ENCODE assay signal across 9 mouse cellular contexts in the genomic region with DNA sequence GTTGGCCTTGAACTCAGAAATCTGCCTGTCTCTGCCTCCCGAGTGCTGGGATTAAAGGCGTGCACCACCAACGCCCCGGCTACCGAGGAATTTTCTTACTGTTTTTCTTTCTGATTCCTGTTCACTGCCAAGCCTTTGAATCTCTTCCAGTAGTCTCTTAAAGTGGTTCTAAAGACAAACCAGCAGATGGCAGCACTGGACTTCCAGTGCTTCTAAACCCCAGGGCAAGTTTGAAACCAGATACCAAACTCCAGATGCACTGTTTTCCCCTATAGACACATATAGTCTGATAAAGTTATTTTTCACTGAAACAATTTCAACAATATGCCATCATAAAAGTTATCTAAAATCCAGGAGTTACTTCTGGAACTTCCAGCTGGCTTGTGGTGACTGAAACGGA. TPM values are rescaled to one million over a fixed set of nuclear protein-coding genes. Genes with fewer than 3 reads are reported as not detected.
DNase-seq lines count a peak whose midpoint lies in the region; ATAC-seq and TF ChIP-seq lines count a peak whose summit lies in the region.
"Had no signal": no experiment of that assay in that cellular context is flagged by ENCODE, and none has a peak within 500 bp of the region (broad histone marks: within the 10 kb centered on the region; RNA-seq: fewer than 3 reads in every experiment).

No protein-coding gene starts in this region.

- no peak overlapping the region for H3K4me3 ChIP-seq in hindbrain, embryonic 14.5 days (replicated peaks; ENCODE audit: low read length)
- no peak overlapping the region for H3K4me3 ChIP-seq in hindbrain, embryonic 12.5 days
- H3K4me3 ChIP-seq: embryonic facial prominence, embryonic 15.5 days had no signal

- H3K4me2 ChIP-seq in hindbrain, embryonic 14.5 days (replicated peaks) = no peak overlapping the region
- H3K4me2 ChIP-seq in hindbrain, embryonic 12.5 days (replicated peaks) = no peak overlapping the region
- H3K4me2 ChIP-seq: embryonic facial prominence, embryonic 15.5 days had no signal

- peaks cover 61% of the 10 kb centered on the region for H3K36me3 ChIP-seq in hindbrain, embryonic 14.5 days (replicated peaks; ENCODE audit: control insufficient read depth, insufficient read depth)
- peaks cover 45% of the 10 kb centered on the region for H3K36me3 ChIP-seq in hindbrain, embryonic 12.5 days

- H3K27me3 ChIP-seq in hindbrain, embryonic 14.5 days (ENCODE audit: control insufficient read depth, insufficient read depth, low read length) = no peaks in the 10 kb centered on the region
- no peaks in the 10 kb centered on the region for H3K27me3 ChIP-seq in hindbrain, embryonic 12.5 days
- H3K27me3 ChIP-seq in Patski = no peaks in the 10 kb centered on the region
- H3K27me3 ChIP-seq: embryonic facial prominence, embryonic 15.5 days had no signal

- no peak for ATAC-seq in hindbrain, embryonic 14.5 days (ENCODE audit: low FRiP score)
- ATAC-seq in hindbrain, embryonic 12.5 days (ENCODE audit: low FRiP score) = no peak
- no peak for ATAC-seq in Patski
- peak; percentile 51 for ATAC-seq in common myeloid progenitor, adult 5-6 weeks (replicated peaks; ENCODE audit: low read depth, poor library complexity, severe bottlenecking)
- peak; percentile 61 for ATAC-seq in megakaryocyte, adult 5-6 weeks (ENCODE audit: poor library complexity, severe bottlenecking)
- ATAC-seq in inflammation-experienced regulatory T-cells, adult 6 months = no peak

- no peak overlapping the region for H3K27ac ChIP-seq in hindbrain, embryonic 14.5 days
- no peak overlapping the region for H3K27ac ChIP-seq in hindbrain, embryonic 12.5 days
- H3K27ac ChIP-seq: embryonic facial prominence, embryonic 15.5 days had no signal

- peak; percentile 81 for TF ChIP-seq CTCF in Patski (IDR thresholded peaks at IDR 0.05)

- DNase-seq in hindbrain, embryonic 14.5 days (ENCODE audit: low spot score) = peak; percentile 77
- DNase-seq in A20 (ENCODE audit: low read depth, low spot score) (peak; percentile 79), Patski (ENCODE audit: low read depth, low spot score) (no peak)
- DNase-seq in kidney, postnatal 14 days = peak; percentile 73

- no peak overlapping the region for H3K9ac ChIP-seq in hindbrain, embryonic 14.5 days
- H3K9ac ChIP-seq in hindbrain, embryonic 12.5 days = no peak overlapping the region
- H3K9ac ChIP-seq: embryonic facial prominence, embryonic 15.5 days had no signal

- no peaks in the 10 kb centered on the region for H3K4me1 ChIP-seq in hindbrain, embryonic 14.5 days (replicated peaks; ENCODE audit: control insufficient read depth, insufficient read depth, low read length)
- H3K4me1 ChIP-seq in hindbrain, embryonic 12.5 days = peaks cover 7% of the 10 kb centered on the region; the same call in 1 of the 2 replicates

- POLR2A ChIA-PET in Patski (lab: Charles Lee) = interaction anchor here (1.1 to 1.2 kb wide), 2 partner anchors 60 to 66 kb away, joined by 3 to 6 read pairs; a partner anchor contains a TSS

- in situ Hi-C loops in Patski (cut with MboI; ENCODE audit: low pct_unique_long_range_greater_than_20kb) = loop anchor here (10.0 kb wide), 1 partner anchor 227 kb away; no protein-coding TSS in a partner anchor

- WGBS in hindbrain, embryonic 14.5 days = 69% methylated on average over 6 of the region's 6 CpGs
- 68% methylated on average over 6 of the region's 6 CpGs for WGBS in hindbrain, embryonic 12.5 days

- no peaks in the 10 kb centered on the region for H3K9me3 ChIP-seq in hindbrain, embryonic 14.5 days (ENCODE audit: control insufficient read depth, low read length)
- no peaks in the 10 kb centered on the region for H3K9me3 ChIP-seq in hindbrain, embryonic 12.5 days (replicated peaks)
- H3K9me3 ChIP-seq: embryonic facial prominence, embryonic 15.5 days had no signal

- CTCF ChIA-PET in Patski (lab: Charles Lee) = interaction anchor here (1.0 to 3.6 kb wide), 15 partner anchors 9 to 167 kb away, joined by 3 to 24 read pairs (median 3); a partner anchor contains a TSS

RNA-seq across cellular contexts. Expression of a gene that starts 19.4 kb away (rescaled TPM):
- 37.8 and 42.3 TPM in 2 replicates for polyA plus RNA-seq in hindbrain, embryonic 14.5 days (2014; fragmentation: Nextera tagmentation; extraction: Ambion mirVana)
- 24.7 and 26.5 TPM in 2 replicates for polyA plus RNA-seq in hindbrain, embryonic 12.5 days (2016; fragmentation: Nextera tagmentation; extraction: Ambion mirVana)
- polyA plus RNA-seq in Patski (2021) = 48.1 TPM
- 22.3 and 28.1 TPM in 2 replicates for total RNA-seq in common myeloid progenitor, adult 5-6 weeks (2017)
- total RNA-seq in megakaryocyte, adult 5-6 weeks (2015) = 5.7 and 8.0 TPM in 2 replicates
- 13.7 and 25.5 TPM in 2 replicates for total RNA-seq in megakaryocyte, adult 5-6 weeks (2017)
- polyA plus RNA-seq in inflammation-experienced regulatory T-cells, adult 6 months (2017; shearing (Covaris generic)) = 10 to 100 TPM; 69.3 to 87.8 (median 80.1) TPM

RNA-seq across cellular contexts. Expression of a gene that starts 34.7 kb away (rescaled TPM):
- polyA plus RNA-seq in hindbrain, embryonic 14.5 days (2014; fragmentation: Nextera tagmentation; extraction: Ambion mirVana) = 11.3 and 13.5 TPM in 2 replicates
- 12.0 and 12.4 TPM in 2 replicates for polyA plus RNA-seq in hindbrain, embryonic 12.5 days (2016; fragmentation: Nextera tagmentation; extraction: Ambion mirVana)
- 47.4 TPM for polyA plus RNA-seq in Patski (2021)
- total RNA-seq in common myeloid progenitor, adult 5-6 weeks (2017) = 20.3 and 26.9 TPM in 2 replicates
- total RNA-seq in megakaryocyte, adult 5-6 weeks (2015) = 23.6 and 28.0 TPM in 2 replicates
- 20.2 and 24.4 TPM in 2 replicates for total RNA-seq in megakaryocyte, adult 5-6 weeks (2017)
- polyA plus RNA-seq in inflammation-experienced regulatory T-cells, adult 6 months (2017; shearing (Covaris generic)) = 100 to 1,000 TPM; 192 to 274 (median 231) TPM

RNA-seq across cellular contexts. Expression of a gene that starts 43.6 kb away (rescaled TPM):
- 34.1 and 39.4 TPM in 2 replicates for polyA plus RNA-seq in hindbrain, embryonic 14.5 days (2014; fragmentation: Nextera tagmentation; extraction: Ambion mirVana)
- polyA plus RNA-seq in hindbrain, embryonic 12.5 days (2016; fragmentation: Nextera tagmentation; extraction: Ambion mirVana) = 30.3 and 33.7 TPM in 2 replicates
- polyA plus RNA-seq in Patski (2021) = 31.0 TPM
- total RNA-seq in common myeloid progenitor, adult 5-6 weeks (2017) = 21.3 and 38.2 TPM in 2 replicates
- 30.8 and 34.0 TPM in 2 replicates for total RNA-seq in megakaryocyte, adult 5-6 weeks (2015)
- total RNA-seq in megakaryocyte, adult 5-6 weeks (2017) = 24.0 and 34.2 TPM in 2 replicates
- 10 to 100 TPM; 24.8 to 36.2 (median 35.0) TPM for polyA plus RNA-seq in inflammation-experienced regulatory T-cells, adult 6 months (2017; shearing (Covaris generic))

RNA-seq across cellular contexts. Expression of a gene that starts 43.7 kb away (rescaled TPM):
- polyA plus RNA-seq in hindbrain, embryonic 14.5 days (2014; fragmentation: Nextera tagmentation; extraction: Ambion mirVana) = 72.5 and 74.1 TPM in 2 replicates
- 86.0 and 86.6 TPM in 2 replicates for polyA plus RNA-seq in hindbrain, embryonic 12.5 days (2016; fragmentation: Nextera tagmentation; extraction: Ambion mirVana)
- 69.9 TPM for polyA plus RNA-seq in Patski (2021)
- total RNA-seq in common myeloid progenitor, adult 5-6 weeks (2017) = 31.7 and 39.0 TPM in 2 replicates
- 29.0 and 30.2 TPM in 2 replicates for total RNA-seq in megakaryocyte, adult 5-6 weeks (2015)
- 11.7 and 29.8 TPM in 2 replicates for total RNA-seq in megakaryocyte, adult 5-6 weeks (2017)
- 10 to 100 TPM; 22.9 to 31.7 (median 27.9) TPM for polyA plus RNA-seq in inflammation-experienced regulatory T-cells, adult 6 months (2017; shearing (Covaris generic))

Comparison
In these comparisons a context has a peak if more than half of its experiments do, and no peak if none do; other contexts are left out.
1. ATAC-seq: peak in common myeloid progenitor, adult 5-6 weeks (single experiment) and megakaryocyte, adult 5-6 weeks (single experiment); none in hindbrain, embryonic 14.5 days (single experiment), hindbrain, embryonic 12.5 days (single experiment), Patski (single experiment) and inflammation-experienced regulatory T-cells, adult 6 months (single experiment).